Mouse (Mus musculus) embryonic facial prominence, embryonic 15.5 days (tissue): Measurements from ENCODE around the gene Tpx2. TPM values are rescaled to one million over a fixed set of nuclear protein-coding genes. Genes with fewer than 3 reads are reported as not detected.

Source experiments
- ATAC-seq: fragments of 200-750 bp; cut with Nextera tagmentation; 2 replicates; pipeline ENCODE4 v1.8.0; 2017; ENCODE audit warnings: low read depth, moderate TSS enrichment; ENCODE audit not compliant: insufficient number of reproducible peaks, low FRiP score, low TSS enrichment
- H3K27ac ChIP-seq: fragments of 300-500 bp; sonication (generic); replicated peaks from 2 replicates; pipeline ENCODE4 v1.5.1; 2015; ENCODE audit warnings: mild to moderate bottlenecking, inconsistent platforms
- H3K27me3 ChIP-seq: fragments of 300-500 bp; sonication (generic); 2 replicates; pipeline ENCODE4 v1.6.1; 2015; ENCODE audit warnings: inconsistent platforms
- H3K36me3 ChIP-seq: fragments of 300-500 bp; sonication (generic); 2 replicates; pipeline ENCODE4 v1.6.1; 2015; ENCODE audit warnings: mild to moderate bottlenecking, inconsistent platforms
- H3K4me1 ChIP-seq: fragments of 300-500 bp; sonication (generic); 2 replicates; pipeline ENCODE4 v1.6.1; 2015; ENCODE audit warnings: inconsistent platforms
- H3K4me2 ChIP-seq: fragments of 300-500 bp; sonication (generic); replicated peaks from 2 replicates; pipeline ENCODE4 v1.6.1; 2015; ENCODE audit warnings: mild to moderate bottlenecking, inconsistent platforms
- H3K4me3 ChIP-seq: fragments of 300-500 bp; sonication (generic); replicated peaks from 2 replicates; pipeline ENCODE4 v1.5.1; 2015; ENCODE audit warnings: mild to moderate bottlenecking, inconsistent platforms
- H3K9ac ChIP-seq: fragments of 300-500 bp; sonication (generic); 2 replicates; pipeline ENCODE4 v1.6.1; 2015; ENCODE audit warnings: inconsistent platforms
- H3K9me3 ChIP-seq: fragments of 300-500 bp; sonication (generic); replicated peaks from 2 replicates; pipeline ENCODE4 v1.6.1; 2016; ENCODE audit warnings: inconsistent platforms
- WGBS: fragments of 180-500 bp; shearing (Covaris S2); methylation state at CpG from one replicate; pipeline ENCODE4 v1.1.7; 2015; 5-methylcytosine and 5-hydroxymethylcytosine counted together
- polyA plus RNA-seq: library from polyadenylated mRNA; unstranded; fragments of >200 nt; fragmentation: Nextera tagmentation; extraction: Ambion mirVana; gene quantifications from 2 replicates; pipeline ENCODE4 v1.2.1, GENCODE M21; 2015

The Tpx2 gene
- polyA plus RNA-seq, 1 experiment from 2014 or later = 60.1 TPM

DNA sequence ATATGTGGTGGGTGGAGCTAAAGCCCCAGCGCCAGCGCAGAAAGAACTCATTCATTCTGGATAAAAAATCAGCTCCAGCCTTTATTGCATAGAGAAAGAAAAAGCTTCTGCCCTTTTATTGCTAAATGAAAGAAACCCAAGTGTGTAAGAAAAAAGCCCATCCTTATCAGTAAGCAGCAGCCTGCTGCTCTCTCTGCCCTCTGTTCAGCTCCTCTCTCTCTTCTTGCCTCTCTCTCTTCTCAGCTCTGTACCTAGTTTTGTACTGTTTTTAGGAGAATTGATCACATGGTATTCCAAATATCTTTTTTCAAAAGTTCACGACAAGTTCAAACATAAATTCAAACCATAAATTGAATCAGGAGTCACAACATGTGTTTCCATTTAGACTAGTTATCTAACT, 30.5 kb downstream of the Tpx2 start:
- H3K9me3 ChIP-seq = no peaks in the 10 kb centered on the region
- no peak for ATAC-seq
- 63% methylated on average over 3 of the region's 3 CpGs for WGBS

DNA sequence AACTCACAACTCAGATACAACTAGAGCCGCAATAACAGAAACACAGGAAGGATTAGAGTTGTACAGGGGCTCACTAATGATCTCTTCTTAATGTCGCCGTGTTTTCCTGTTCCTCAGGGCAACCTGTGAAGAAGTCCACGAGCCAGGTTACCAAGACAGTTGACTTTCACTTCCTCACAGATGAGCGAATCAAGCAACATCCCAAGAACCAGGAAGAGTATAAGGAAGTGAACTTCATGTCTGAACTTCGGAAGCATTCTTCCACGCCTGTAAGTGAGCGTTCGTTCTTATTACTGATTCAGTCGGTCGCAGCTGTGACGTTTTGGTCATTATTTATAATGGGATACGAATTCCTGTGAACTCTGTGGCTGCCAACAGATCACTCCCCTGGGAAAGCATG, 33.1 kb downstream of the Tpx2 start:
- H3K9ac ChIP-seq = no peak overlapping the region
- H3K4me1 ChIP-seq = no peaks in the 10 kb centered on the region
- H3K4me2 ChIP-seq = no peak overlapping the region
- H3K9me3 ChIP-seq = no peaks in the 10 kb centered on the region
- ATAC-seq = no peak
- no peak overlapping the region for H3K4me3 ChIP-seq
- WGBS = 88% methylated on average over 13 of the region's 13 CpGs
- no peaks in the 10 kb centered on the region for H3K27me3 ChIP-seq
- peaks cover 73% of the 10 kb centered on the region for H3K36me3 ChIP-seq
- no peak overlapping the region for H3K27ac ChIP-seq

More for the DNA sequence above, 30.5 kb downstream of the Tpx2 start:
- Histone ChIP-seq H3K9ac (no peak overlapping the region), H3K27ac (no peak overlapping the region), H3K36me3 (peaks cover 71% of the 10 kb centered on the region), H3K27me3 (no peaks in the 10 kb centered on the region), H3K4me1 (no peaks in the 10 kb centered on the region), H3K4me3 (no peak overlapping the region), H3K4me2 (no peak overlapping the region)

DNA sequence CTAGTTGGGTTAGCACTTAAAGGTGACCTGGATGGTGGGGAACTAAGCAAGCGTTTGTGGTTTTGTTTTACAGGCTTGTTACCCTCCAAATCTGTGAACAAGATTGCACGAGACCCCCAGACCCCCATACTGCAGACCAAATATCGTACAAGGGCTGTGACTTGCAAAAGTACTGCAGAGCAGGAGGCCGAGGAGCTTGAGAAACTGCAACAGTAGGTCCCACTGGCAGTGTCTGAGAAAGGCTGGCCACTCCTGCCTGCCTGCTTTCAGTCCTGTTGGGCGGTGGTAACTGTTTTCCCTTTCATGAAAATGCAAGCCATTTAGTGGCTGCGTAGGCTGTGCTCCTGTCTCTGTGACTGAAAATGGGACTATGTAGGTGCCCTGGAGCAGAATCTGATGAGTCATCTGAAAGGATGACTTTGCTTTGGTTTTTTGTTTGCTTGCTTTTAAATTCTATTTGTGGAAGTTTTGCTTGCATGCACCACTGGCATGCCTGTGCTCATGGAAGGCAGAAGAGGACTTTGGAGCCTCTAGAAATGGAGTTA, 36.4 kb downstream of the Tpx2 start:
- WGBS = 93% methylated on average over 6 of the region's 6 CpGs
- no peaks in the 10 kb centered on the region for H3K9me3 ChIP-seq
- ATAC-seq = no peak
- H3K4me2 ChIP-seq = no peak overlapping the region
- no peaks in the 10 kb centered on the region for H3K4me1 ChIP-seq
- no peak overlapping the region for H3K9ac ChIP-seq
- H3K27ac ChIP-seq = no peak overlapping the region
- no peaks in the 10 kb centered on the region for H3K27me3 ChIP-seq
- peaks cover 80% of the 10 kb centered on the region for H3K36me3 ChIP-seq
- H3K4me3 ChIP-seq = no peak overlapping the region

DNA sequence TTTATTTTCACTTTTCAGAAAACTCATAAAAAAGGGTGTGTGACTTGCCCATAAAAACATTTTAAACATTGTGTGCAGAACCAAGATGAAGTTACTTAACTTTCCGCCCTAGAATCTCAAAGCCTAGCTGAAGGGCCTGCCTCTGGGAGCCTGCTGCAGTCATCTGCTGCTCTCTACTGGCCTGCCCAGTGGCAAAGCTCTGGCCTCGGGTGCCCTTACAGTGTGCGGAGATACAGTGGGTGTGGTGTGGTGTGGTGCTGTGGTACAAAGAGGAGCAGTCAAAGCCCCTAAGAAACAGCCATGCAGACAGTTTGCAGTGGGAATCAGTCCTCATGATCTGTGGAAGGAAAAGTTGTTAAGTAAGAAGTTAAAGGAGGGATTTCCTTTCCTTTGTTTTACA, 39.5 kb downstream of the Tpx2 start:
- H3K4me1 ChIP-seq = no peaks in the 10 kb centered on the region
- H3K9ac ChIP-seq = no peak overlapping the region
- 86% methylated on average over 3 of the region's 3 CpGs for WGBS
- no peak overlapping the region for H3K4me2 ChIP-seq
- H3K4me3 ChIP-seq = no peak overlapping the region
- ATAC-seq = no peak
- no peaks in the 10 kb centered on the region for H3K9me3 ChIP-seq
- no peaks in the 10 kb centered on the region for H3K27me3 ChIP-seq
- H3K36me3 ChIP-seq = peaks cover 77% of the 10 kb centered on the region
- H3K27ac ChIP-seq = no peak overlapping the region

DNA sequence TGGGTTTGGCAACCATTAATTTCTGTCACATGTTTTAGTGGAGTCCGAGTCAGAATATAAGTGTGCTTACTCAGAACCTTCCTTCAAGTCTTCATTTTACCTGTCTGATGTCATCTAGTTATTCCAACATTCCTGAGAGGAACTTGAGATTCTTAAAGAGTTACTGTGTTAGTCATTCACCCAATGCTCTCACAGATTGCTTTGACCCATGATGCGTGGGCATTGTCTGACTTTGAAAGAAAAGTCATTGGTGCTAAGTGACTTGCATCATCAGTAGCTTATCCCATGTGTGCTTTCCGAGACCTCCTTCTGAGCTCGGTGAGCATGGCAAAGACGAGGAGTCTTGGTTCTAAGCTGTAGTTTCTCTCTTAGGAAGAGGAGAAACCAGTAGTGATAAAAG, 41.0 kb downstream of the Tpx2 start:
- H3K36me3 ChIP-seq = peaks cover 85% of the 10 kb centered on the region

DNA sequence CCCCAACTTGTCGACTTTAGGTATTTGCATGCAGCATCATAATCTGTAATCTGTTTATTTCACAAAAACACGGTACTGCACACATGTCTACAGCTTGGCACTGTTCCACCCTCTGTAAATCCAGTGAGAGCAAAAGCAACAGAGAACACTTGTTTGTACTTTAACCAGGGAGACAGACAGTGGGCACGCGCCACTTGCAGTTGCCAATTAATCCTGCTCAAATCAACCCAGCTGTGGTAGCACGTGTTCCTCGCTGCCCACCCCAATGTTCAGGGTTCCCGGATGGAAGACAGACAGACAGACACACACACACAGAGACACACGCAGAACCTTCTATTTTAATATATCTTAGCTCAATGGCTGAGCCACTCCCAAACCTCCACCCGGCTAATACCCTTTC, 48.1 kb downstream of the Tpx2 start:
- H3K4me2 ChIP-seq = no peak overlapping the region
- no peaks in the 10 kb centered on the region for H3K9me3 ChIP-seq
- no peak overlapping the region for H3K9ac ChIP-seq
- H3K27me3 ChIP-seq = no peaks in the 10 kb centered on the region
- ATAC-seq = no peak
- H3K27ac ChIP-seq = no peak overlapping the region
- no peaks in the 10 kb centered on the region for H3K4me1 ChIP-seq
- no peak overlapping the region for H3K4me3 ChIP-seq
- H3K36me3 ChIP-seq = peaks cover 40% of the 10 kb centered on the region
- 82% methylated on average over 9 of the region's 9 CpGs for WGBS

More for the DNA sequence above, 41.0 kb downstream of the Tpx2 start:
- no peaks in the 10 kb centered on the region for H3K4me1 ChIP-seq
- WGBS = 91% methylated on average over 5 of the region's 5 CpGs
- H3K4me2 ChIP-seq = no peak overlapping the region
- no peak for ATAC-seq
- no peak overlapping the region for H3K4me3 ChIP-seq
- H3K9ac ChIP-seq = no peak overlapping the region
- H3K9me3 ChIP-seq = no peaks in the 10 kb centered on the region
- H3K27me3 ChIP-seq = no peaks in the 10 kb centered on the region
- no peak overlapping the region for H3K27ac ChIP-seq

DNA sequence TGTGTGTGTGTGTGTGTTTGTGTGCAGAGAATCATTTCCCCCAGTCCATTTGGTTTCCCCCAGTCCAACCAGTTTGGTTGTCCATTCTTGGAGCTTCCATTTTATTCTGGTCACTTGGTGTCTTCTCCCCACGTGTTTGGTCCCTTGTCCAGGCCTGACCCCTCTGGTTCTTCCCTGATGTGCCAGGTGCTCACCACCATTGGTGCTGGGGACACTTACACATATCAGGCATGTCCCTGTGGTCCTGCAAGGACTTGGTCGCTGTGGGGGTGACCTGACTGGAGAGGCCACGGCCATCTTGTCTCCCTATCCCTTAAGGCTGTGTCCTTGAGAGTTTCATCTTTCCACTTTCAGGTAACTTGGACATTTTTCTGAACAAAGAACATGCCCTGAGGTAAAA, 49.2 kb downstream of the Tpx2 start:
- WGBS = 78% methylated on average over 3 of the region's 3 CpGs
- no peaks in the 10 kb centered on the region for H3K9me3 ChIP-seq
- no peak for ATAC-seq
- H3K4me1 ChIP-seq = no peaks in the 10 kb centered on the region; the same call in 1 of the 2 replicates
- no peaks in the 10 kb centered on the region for H3K27me3 ChIP-seq
- no peak overlapping the region for H3K4me3 ChIP-seq
- no peak overlapping the region for H3K9ac ChIP-seq
- peaks cover 30% of the 10 kb centered on the region for H3K36me3 ChIP-seq
- H3K27ac ChIP-seq = no peak overlapping the region
- H3K4me2 ChIP-seq = no peak overlapping the region

DNA sequence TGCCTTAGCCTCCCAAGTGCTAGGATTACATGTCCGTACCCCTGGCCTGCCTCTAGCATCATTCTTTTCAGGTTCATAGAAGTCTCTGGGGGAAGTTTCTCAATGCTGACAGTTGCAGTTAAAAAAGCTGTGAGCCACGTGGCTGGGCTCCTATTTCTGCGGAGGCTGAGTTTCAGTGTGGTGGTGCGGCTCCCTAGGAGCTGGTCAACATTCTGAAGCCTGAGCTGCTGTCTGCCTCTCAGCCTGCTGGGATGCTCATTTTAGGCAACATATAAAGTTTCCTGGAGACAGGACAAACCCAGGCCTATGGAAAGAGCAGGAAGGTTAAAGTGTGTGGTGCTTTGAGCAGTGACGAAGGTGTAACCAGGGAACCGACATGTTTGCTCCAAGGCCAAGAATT, 51.2 kb downstream of the Tpx2 start:
- Histone ChIP-seq H3K4me2 (no peak overlapping the region), H3K27ac (no peak overlapping the region), H3K4me3 (no peak overlapping the region), H3K9me3 (no peaks in the 10 kb centered on the region), H3K27me3 (no peaks in the 10 kb centered on the region), H3K36me3 (peaks cover 9% of the 10 kb centered on the region), H3K9ac (no peak overlapping the region), H3K4me1 (no peaks in the 10 kb centered on the region; the same call in 1 of the 2 replicates)
- ATAC-seq = no peak
- 52% methylated on average over 6 of the region's 6 CpGs for WGBS

DNA sequence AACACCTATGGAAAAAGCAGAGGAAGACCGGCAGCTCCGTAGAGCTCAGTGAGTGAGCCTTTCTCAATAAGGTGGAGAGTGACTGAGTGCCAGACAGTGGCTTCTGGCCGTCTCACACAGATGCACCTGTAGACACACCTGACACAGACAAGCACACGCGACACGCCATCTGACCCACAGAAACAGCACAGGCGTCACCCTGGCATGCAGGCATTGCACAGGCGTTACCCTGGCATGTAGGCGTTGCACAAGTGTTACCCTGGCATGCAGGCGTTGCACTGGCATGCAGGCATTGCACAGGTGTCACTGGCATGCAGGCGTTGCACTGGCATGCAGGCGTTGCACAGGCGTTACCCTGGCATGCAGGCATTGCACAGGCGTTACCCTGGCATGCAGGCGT, 53.5 kb downstream of the Tpx2 start:
- 90% methylated on average over 15 of the region's 15 CpGs for WGBS
- no peak overlapping the region for H3K4me3 ChIP-seq
- no peak for ATAC-seq
- no peak overlapping the region for H3K4me2 ChIP-seq
- H3K27ac ChIP-seq = no peak overlapping the region
- no peak overlapping the region for H3K9ac ChIP-seq
- no peaks in the 10 kb centered on the region for H3K27me3 ChIP-seq
- H3K9me3 ChIP-seq = no peaks in the 10 kb centered on the region
- no peaks in the 10 kb centered on the region for H3K36me3 ChIP-seq
- H3K4me1 ChIP-seq = peaks cover 10% of the 10 kb centered on the region

DNA sequence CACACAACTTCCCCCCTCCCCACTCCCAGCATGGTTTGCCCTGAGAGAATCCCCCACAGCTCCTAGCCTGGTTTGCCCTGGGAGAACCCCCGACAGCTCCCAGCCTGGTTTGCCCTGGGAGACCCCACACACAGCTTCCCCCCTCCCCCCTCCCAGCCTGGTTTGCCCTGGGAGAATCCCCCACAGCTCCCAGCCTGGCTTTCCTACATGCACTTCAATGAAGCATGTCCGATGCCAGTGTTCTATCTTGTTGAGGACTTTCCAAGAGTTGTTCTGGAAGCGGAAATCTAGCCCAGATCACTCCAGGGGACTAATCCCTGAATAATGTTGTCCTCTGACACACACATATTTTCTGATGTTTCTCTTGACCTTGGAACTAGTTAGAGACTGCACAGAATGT, 54.9 kb downstream of the Tpx2 start:
- ATAC-seq = no peak
- H3K9me3 ChIP-seq = no peaks in the 10 kb centered on the region
- H3K27ac ChIP-seq = no peak overlapping the region
- H3K36me3 ChIP-seq = no peaks in the 10 kb centered on the region
- no peak overlapping the region for H3K9ac ChIP-seq
- H3K4me1 ChIP-seq = peaks cover 24% of the 10 kb centered on the region
- H3K4me3 ChIP-seq = no peak overlapping the region
- no peaks in the 10 kb centered on the region for H3K27me3 ChIP-seq
- H3K4me2 ChIP-seq = no peak overlapping the region
- 21% methylated on average over 3 of the region's 3 CpGs for WGBS

DNA sequence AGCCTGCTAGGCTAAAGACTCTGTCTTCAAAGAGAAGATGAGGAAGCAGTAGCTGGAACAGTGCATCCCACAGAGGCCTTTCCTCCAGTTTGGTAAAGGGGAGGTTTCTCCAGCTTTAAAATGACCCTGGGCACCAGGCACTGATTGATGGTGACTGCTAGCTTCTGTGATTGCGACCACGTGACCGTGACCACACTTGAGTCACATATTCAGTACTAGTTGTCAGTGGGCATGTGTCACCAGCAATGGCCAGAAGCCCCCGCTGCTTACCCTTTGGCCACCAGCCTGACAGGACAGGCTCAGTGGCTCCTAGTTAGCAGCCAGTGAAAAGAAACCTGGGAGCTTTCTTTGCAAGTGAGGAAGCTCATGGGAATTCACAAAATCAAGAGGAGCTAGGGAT, 55.8 kb downstream of the Tpx2 start:
- H3K9ac ChIP-seq = no peak overlapping the region
- H3K9me3 ChIP-seq = no peaks in the 10 kb centered on the region
- no peaks in the 10 kb centered on the region for H3K36me3 ChIP-seq
- no peaks in the 10 kb centered on the region for H3K27me3 ChIP-seq
- H3K4me3 ChIP-seq = no peak overlapping the region
- 83% methylated on average over 4 of the region's 4 CpGs for WGBS
- H3K4me1 ChIP-seq = peaks cover 25% of the 10 kb centered on the region
- H3K27ac ChIP-seq = no peak overlapping the region
- no peak overlapping the region for H3K4me2 ChIP-seq
- ATAC-seq = no peak

DNA sequence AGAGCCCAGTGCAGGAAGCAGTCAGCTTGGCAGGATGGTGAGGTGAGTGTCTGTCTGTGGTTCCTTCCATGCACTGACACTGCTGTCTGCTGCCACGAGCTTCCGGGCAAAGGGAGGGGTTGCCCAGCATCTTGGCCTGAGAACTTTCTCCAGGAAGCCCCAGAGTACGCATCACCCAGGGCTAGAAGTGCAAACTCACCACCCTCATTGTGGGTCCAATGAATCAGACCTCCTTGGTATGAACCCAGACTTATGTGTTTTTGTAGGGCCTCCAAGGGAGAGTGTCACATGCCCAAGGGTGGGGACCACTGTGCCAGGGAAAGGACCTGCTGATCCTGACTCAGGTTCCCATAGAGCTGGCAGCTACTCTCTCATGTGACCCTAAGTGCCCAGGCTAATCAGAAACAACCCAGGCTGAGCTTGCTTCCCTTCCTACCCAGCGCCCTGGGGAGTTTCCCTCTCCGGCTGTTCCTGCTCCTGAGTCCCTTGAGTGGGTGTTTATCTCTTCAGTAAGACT, 56.4 kb downstream of the Tpx2 start:
- Histone ChIP-seq H3K4me1 (peaks cover 25% of the 10 kb centered on the region), H3K27ac (no peak overlapping the region), H3K4me3 (no peak overlapping the region), H3K27me3 (no peaks in the 10 kb centered on the region), H3K36me3 (no peaks in the 10 kb centered on the region), H3K9ac (no peak overlapping the region), H3K9me3 (no peaks in the 10 kb centered on the region), H3K4me2 (no peak overlapping the region)
- no peak for ATAC-seq
- WGBS = 63% methylated on average over 5 of the region's 5 CpGs
